Mouse (Mus musculus) stomach, adult 2 months (tissue): ENCODE results near the gene Bpifa2. TPM values are rescaled to one million over a fixed set of nuclear protein-coding genes. Genes with fewer than 3 reads are reported as not detected.

ENCODE experiments used
- polyA plus RNA-seq: library from polyadenylated mRNA; depleted of rRNA; stranded (reverse); fragments of >200 nt; gene quantifications from 2 replicates; pipeline ENCODE4 v1.2.3, GENCODE M21; 2012; rRNA removed

The Bpifa2 gene
- polyA plus RNA-seq, result not detected in 2 replicates

DNA sequence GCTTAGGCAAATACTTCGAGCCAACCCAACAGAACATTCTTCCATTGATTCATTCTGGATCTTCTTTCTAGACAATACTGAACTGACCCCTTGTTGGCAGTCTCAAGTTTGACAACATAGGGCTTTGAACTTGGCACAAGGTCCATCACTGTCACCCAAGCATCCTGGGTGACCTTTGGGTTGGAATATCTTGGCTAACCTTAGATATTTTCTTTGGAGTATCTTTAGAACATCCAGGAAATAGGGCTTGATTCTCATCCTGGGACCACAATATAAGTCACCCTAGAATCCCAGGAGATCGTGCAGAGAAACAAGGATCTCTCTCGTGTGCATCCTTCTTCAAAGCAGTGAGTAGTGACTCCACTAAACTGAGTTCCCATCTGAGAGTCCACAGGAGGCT lies at the start of gene Bpifa2:
TSS of gene Bpifa2 (plus strand) at position 301 of the 400 bp plus-strand sequence.

DNA sequence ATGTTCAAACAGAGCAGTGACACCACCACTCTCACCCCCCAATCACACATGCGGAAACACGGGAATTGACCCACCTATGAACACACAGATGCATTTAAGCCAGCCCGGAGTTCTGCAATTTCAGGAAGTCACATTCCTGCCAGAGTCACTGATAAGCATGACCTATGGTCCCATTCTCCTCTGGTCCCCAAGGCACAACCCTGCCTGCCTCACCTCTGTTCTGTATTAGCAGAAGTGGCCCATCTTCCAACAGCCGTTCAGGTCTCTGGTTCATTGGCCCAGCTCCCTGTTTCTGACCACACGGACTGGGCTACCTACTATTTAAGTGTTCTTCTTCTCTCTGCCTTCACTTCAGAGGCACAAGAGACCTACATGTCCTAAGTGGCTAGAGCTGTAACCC lies 33.5 kb upstream of the Bpifa2 start, which contains the start of gene Bpifa6:
TSS of gene Bpifa6 (plus strand) at position 364 of the 400 bp plus-strand sequence.

Other genes starting within 250 kb of the Bpifa2 start
- gene Efcab8, start 228.3 kb upstream of the Bpifa2 start, polyA plus RNA-seq, result 0.04 and 0.22 TPM in 2 replicates
- gene Sun5, start 137.2 kb upstream of the Bpifa2 start, polyA plus RNA-seq, result not detected in 2 replicates
- gene Bpifb2, start 133.2 kb upstream of the Bpifa2 start, polyA plus RNA-seq, result not detected in 2 replicates
- not detected in 2 replicates for gene Bpifb6, start 107.9 kb upstream of the Bpifa2 start, polyA plus RNA-seq
- not detected in 2 replicates for gene Bpifb3, start 90.0 kb upstream of the Bpifa2 start, polyA plus RNA-seq
- gene Bpifb4, start 70.1 kb upstream of the Bpifa2 start, polyA plus RNA-seq, result 0.28 TPM in 1 of 2 replicates, not detected in the other
- gene Bpifa6, start 33.3 kb upstream of the Bpifa2 start, polyA plus RNA-seq, result not detected in 2 replicates
- gene Bpifa3, start 122.1 kb downstream of the Bpifa2 start, polyA plus RNA-seq, result not detected in 2 replicates
- gene Bpifa1, start 134.6 kb downstream of the Bpifa2 start, polyA plus RNA-seq, result not detected in 2 replicates
- 1.4 and 1.7 TPM in 2 replicates for gene Bpifa5, start 154.3 kb downstream of the Bpifa2 start, polyA plus RNA-seq
- 215 and 288 TPM in 2 replicates for gene Bpifb1, start 182.6 kb downstream of the Bpifa2 start, polyA plus RNA-seq
- gene Bpifb5, start 215.5 kb downstream of the Bpifa2 start, polyA plus RNA-seq, result 0.55 and 0.77 TPM in 2 replicates
- not detected in 2 replicates for gene Bpifb9a, start 249.6 kb downstream of the Bpifa2 start, polyA plus RNA-seq